Mouse (Mus musculus) left cerebral cortex, adult 2 months (tissue): ENCODE measurements at regions not wholly inside any gene's neighbourhood (a gene's known extent, or its start where the extent isn't known, plus 50 kb on each side); places are given as distances from the start of the nearest gene placed in this dataset.

Source experiments
- DNase-seq, 2 experiments: peaks; one replicate each; pipeline ENCODE4 v3.0.0; 2021 to 2022; ENCODE audit warnings: low spot score in 2 of 2, mixed read lengths in 1 of 2; ENCODE audit errors: extremely low spot score in 1 of 2
- H3K27ac ChIP-seq: fragments of 200-600 bp; 2 replicates; pipeline ENCODE4 v1.8.1; 2022
- H3K4me3 ChIP-seq: fragments of 200-600 bp; 2 replicates; pipeline ENCODE4 v1.8.1; 2022
- CTCF ChIP-seq: fragments of 200-600 bp; IDR thresholded peaks from 2 replicates; pipeline ENCODE4 v1.8.1; 2022; ENCODE audit warnings: antibody characterized with exemption, mild to moderate bottlenecking, moderate library complexity
- intact Hi-C: fragments of 180-260 bp; cut with DNase I; formaldehyde crosslinking; loops from one replicate; pipeline ENCODE4 v1.15.1; 2025

DNA sequence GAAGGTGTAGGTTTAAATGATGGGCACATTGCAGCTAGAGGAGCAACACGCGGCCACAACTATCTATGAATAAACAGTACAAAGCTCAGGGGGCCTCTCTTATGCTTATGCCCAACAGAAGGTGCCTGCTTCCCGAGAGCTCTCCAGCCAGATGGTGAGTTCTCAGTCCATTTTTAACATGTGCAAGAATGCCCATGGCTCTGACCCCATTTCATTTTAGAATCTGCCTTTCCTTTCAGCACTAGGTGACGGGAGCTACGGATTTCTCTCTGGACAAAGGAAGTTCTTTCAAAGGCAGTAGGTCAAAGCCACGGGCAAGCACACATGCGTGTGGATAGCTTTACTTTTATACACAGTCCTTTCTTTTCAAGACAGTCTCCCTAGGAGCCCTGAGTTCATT, 64.3 kb upstream of the Cnot2 start:
- peak overlapping the region; percentile 45; the same call in 1 of the 2 replicates for H3K27ac ChIP-seq
- no peak for TF ChIP-seq CTCF
- DNase-seq, result peak in 1 of 2 experiments; percentile 13
- intact Hi-C loops, result no loop called here
- H3K4me3 ChIP-seq, result no peak overlapping the region

DNA sequence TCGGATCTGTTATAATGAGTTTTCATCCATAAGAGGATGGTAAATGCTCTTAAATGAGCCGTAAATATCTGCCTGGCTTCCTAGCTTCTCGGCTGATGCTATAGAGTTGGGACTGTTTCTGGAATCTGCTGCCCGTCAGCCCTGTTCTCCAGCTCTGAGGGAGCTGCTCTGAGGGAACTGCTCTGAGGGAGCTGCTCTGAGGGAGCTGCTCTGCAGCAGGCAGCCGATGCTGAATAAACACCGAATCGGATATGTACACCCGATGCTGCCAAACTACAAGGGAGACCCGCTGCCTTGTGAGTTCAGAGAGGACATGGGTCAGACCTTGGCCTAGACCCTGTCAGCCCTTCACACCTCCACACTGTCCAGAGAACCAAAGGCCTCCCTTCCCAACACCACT, 63.8 kb upstream of the Cnot2 start:
- no peak overlapping the region for H3K4me3 ChIP-seq
- DNase-seq, result no peak
- intact Hi-C loops, result no loop called here
- no peak for TF ChIP-seq CTCF
- no peak overlapping the region for H3K27ac ChIP-seq
